Mouse (Mus musculus): Measurements from ENCODE around the gene Sim2.

Sim2 gene

GRCm38 (mm10) chr16:94095109-94095822, 10.5 kb downstream of the Sim2 start:
- DNase-seq (ENCODE audit: low spot score in 2 of 2): no peak

GRCm38 (mm10) chr16:94096479-94096878, 11.7 kb downstream of the Sim2 start:
- DNase-seq (ENCODE audit: low spot score in 2 of 2): no peak

- DNase-seq (ENCODE audit: low spot score in 2 of 2): no peak
Observed at GRCm38 (mm10) chr16:94097724-94098455, 13.2 kb downstream of the Sim2 start.

GRCm38 (mm10) chr16:94113160-94113559, 28.4 kb downstream of the Sim2 start:
- DNase-seq (ENCODE audit: low spot score in 2 of 2): no peak

GRCm38 (mm10) chr16:94114693-94115092, 30.0 kb downstream of the Sim2 start:
- no peak for DNase-seq (ENCODE audit: low spot score in 2 of 2)

GRCm38 (mm10) chr16:94117333-94117732, 32.6 kb downstream of the Sim2 start:
- no peak for DNase-seq (ENCODE audit: low spot score in 2 of 2)

GRCm38 (mm10) chr16:94118394-94118793, 33.7 kb downstream of the Sim2 start:
- DNase-seq (ENCODE audit: low spot score in 2 of 2): no peak

- DNase-seq (ENCODE audit: low spot score in 2 of 2): no peak
Observed at GRCm38 (mm10) chr16:94122347-94122746, 37.6 kb downstream of the Sim2 start.

GRCm38 (mm10) chr16:94123247-94123646, 38.5 kb downstream of the Sim2 start:
- DNase-seq (ENCODE audit: low spot score in 2 of 2): no peak

- DNase-seq (ENCODE audit: low spot score in 2 of 2): no peak
Observed at GRCm38 (mm10) chr16:94125172-94125981, 40.6 kb downstream of the Sim2 start.

GRCm38 (mm10) chr16:94126200-94126599, 41.5 kb downstream of the Sim2 start:
- no peak for DNase-seq (ENCODE audit: low spot score in 2 of 2)

GRCm38 (mm10) chr16:94128236-94128835, 43.6 kb downstream of the Sim2 start:
- no peak for DNase-seq (ENCODE audit: low spot score in 2 of 2)

GRCm38 (mm10) chr16:94134218-94134617, 49.5 kb downstream of the Sim2 start:
- no peak for DNase-seq (ENCODE audit: low spot score in 2 of 2)

- DNase-seq (ENCODE audit: low spot score in 2 of 2): no peak
Observed at GRCm38 (mm10) chr16:94140746-94141145, 56.0 kb downstream of the Sim2 start.

- DNase-seq (ENCODE audit: low spot score in 2 of 2): no peak
Observed at GRCm38 (mm10) chr16:94143325-94143724, 58.6 kb downstream of the Sim2 start.

- no peak for DNase-seq (ENCODE audit: low spot score in 2 of 2)
Observed at GRCm38 (mm10) chr16:94148139-94148538, 63.4 kb downstream of the Sim2 start.

GRCm38 (mm10) chr16:94150125-94151103, 65.7 kb downstream of the Sim2 start:
- DNase-seq (ENCODE audit: low spot score in 2 of 2): no peak

- DNase-seq (ENCODE audit: low spot score in 2 of 2): no peak
Observed at GRCm38 (mm10) chr16:94155041-94155653, 70.4 kb downstream of the Sim2 start.

GRCm38 (mm10) chr16:94157819-94158218, 73.1 kb downstream of the Sim2 start:
- DNase-seq (ENCODE audit: low spot score in 2 of 2): no peak

GRCm38 (mm10) chr16:94162000-94162399, 77.3 kb downstream of the Sim2 start:
- DNase-seq (ENCODE audit: low spot score in 2 of 2): no peak

Measured in right cerebral cortex, postnatal 36 days (tissue).